Mouse (Mus musculus) liver, adult 2 months (tissue): ENCODE measurements around the gene Sgcd. TPM values are rescaled to one million over a fixed set of nuclear protein-coding genes. Genes with fewer than 3 reads are reported as not detected.

ENCODE experiments used
- DNase-seq: peaks from one replicate; pipeline ENCODE4 v3.0.0-alpha.2; 2011; ENCODE audit warnings: low read depth, low spot score; ENCODE audit errors: extremely low read depth
- H3K27ac ChIP-seq: fragments of 200-500 bp; replicated peaks from 2 replicates; pipeline ENCODE4 v1.5.1; 2012; ENCODE audit warnings: low read depth, mild to moderate bottlenecking, control low read depth, inconsistent platforms, low read length; ENCODE audit not compliant: insufficient read depth
- H3K27me3 ChIP-seq: fragments of 200-500 bp; 2 replicates; pipeline ENCODE4 v1.6.1; 2012; ENCODE audit warnings: mild to moderate bottlenecking, moderate library complexity, low read length, inconsistent platforms; ENCODE audit not compliant: control insufficient read depth, insufficient read depth
- H3K36me3 ChIP-seq: fragments of 200-500 bp; 2 replicates; pipeline ENCODE4 v1.6.1; 2012; ENCODE audit warnings: low read length, inconsistent platforms; ENCODE audit not compliant: control insufficient read depth, insufficient read depth
- H3K4me1 ChIP-seq: fragments of 200-500 bp; 2 replicates; pipeline ENCODE4 v1.6.1; 2011; ENCODE audit warnings: low read length; ENCODE audit not compliant: control insufficient read depth, insufficient read depth
- H3K4me3 ChIP-seq: fragments of 200-500 bp; 2 replicates; pipeline ENCODE4 v1.5.1; 2011; ENCODE audit warnings: low read depth, mild to moderate bottlenecking, control low read depth, low read length, moderate library complexity; ENCODE audit not compliant: insufficient read depth
- H3K79me2 ChIP-seq: fragments of 200-500 bp; 2 replicates; pipeline ENCODE4 v1.6.1; 2012; ENCODE audit warnings: inconsistent platforms, mild to moderate bottlenecking, low read length, moderate library complexity; ENCODE audit not compliant: control insufficient read depth, insufficient read depth
- H3K9ac ChIP-seq: fragments of 200-500 bp; 2 replicates; pipeline ENCODE4 v1.6.1; 2012; ENCODE audit warnings: low read depth, mild to moderate bottlenecking, control low read depth, inconsistent platforms, low read length
- CTCF ChIP-seq: fragments of 200-500 bp; IDR thresholded peaks from 2 replicates; pipeline ENCODE4 v1.5.1; 2011; ENCODE audit warnings: low read depth, low read length, control low read depth
- POLR2A ChIP-seq: fragments of 200-500 bp; IDR thresholded peaks from 2 replicates; pipeline ENCODE4 v1.6.1; 2011; ENCODE audit warnings: low read length, control low read depth; ENCODE audit not compliant: insufficient read depth; ENCODE audit errors: extremely low read depth
- WGBS: fragments of 180-500 bp; shearing (Covaris S2); methylation state at CpG from one replicate; pipeline ENCODE4 v1.1.7; 2018; 5-methylcytosine and 5-hydroxymethylcytosine counted together
- polyA plus RNA-seq: library from polyadenylated mRNA; depleted of rRNA; stranded (reverse); fragments of >200 nt; gene quantifications from 2 replicates; pipeline ENCODE4 v1.2.3, GENCODE M21; 2012
- total RNA-seq: library from RNA; depleted of rRNA; stranded (reverse); fragments of >200 nt; gene quantifications from 2 replicates; pipeline ENCODE4 v1.2.3, GENCODE M21; 2014

Sgcd gene
- total and polyA plus RNA-seq, 2 experiments: 0.37 TPM; not detected in 1

GRCm38 (mm10) chr11:47917616-47918015, 71.2 kb downstream of the Sgcd start:
- H3K27ac ChIP-seq: no peak overlapping the region
- WGBS: 71% methylated on average over 2 of the region's 2 CpGs
- no peak overlapping the region for H3K9ac ChIP-seq
- DNase-seq: no peak
- H3K4me1 ChIP-seq: no peaks in the 10 kb centered on the region
- H3K4me3 ChIP-seq: no peak overlapping the region
- H3K36me3 ChIP-seq: no peaks in the 10 kb centered on the region
- TF ChIP-seq POLR2A (no peak), CTCF (no peak)
- no peaks in the 10 kb centered on the region for H3K79me2 ChIP-seq
- H3K27me3 ChIP-seq: no peaks in the 10 kb centered on the region

- no peak for DNase-seq
- H3K4me1 ChIP-seq: no peaks in the 10 kb centered on the region
- H3K79me2 ChIP-seq: no peaks in the 10 kb centered on the region
- H3K4me3 ChIP-seq: no peak overlapping the region
- 95% methylated on average over 3 of the region's 3 CpGs for WGBS
- H3K9ac ChIP-seq: no peak overlapping the region
- H3K27me3 ChIP-seq: no peaks in the 10 kb centered on the region
- no peak for TF ChIP-seq POLR2A
- no peak for TF ChIP-seq CTCF
- H3K27ac ChIP-seq: no peak overlapping the region
- no peaks in the 10 kb centered on the region for H3K36me3 ChIP-seq
Observed at GRCm38 (mm10) chr11:47891617-47892172, 97.1 kb downstream of the Sgcd start.

- H3K79me2 ChIP-seq: no peaks in the 10 kb centered on the region
- no peak overlapping the region for H3K4me3 ChIP-seq
- H3K27me3 ChIP-seq: no peaks in the 10 kb centered on the region
- no peaks in the 10 kb centered on the region for H3K36me3 ChIP-seq
- no peak overlapping the region for H3K27ac ChIP-seq
- WGBS: 49% methylated on average over 2 of the region's 2 CpGs
- H3K4me1 ChIP-seq: no peaks in the 10 kb centered on the region
- no peak for TF ChIP-seq CTCF
- TF ChIP-seq POLR2A: no peak
- no peak for DNase-seq
- no peak overlapping the region for H3K9ac ChIP-seq
Observed at GRCm38 (mm10) chr11:47890315-47890714, 98.5 kb downstream of the Sgcd start.

- H3K27me3 ChIP-seq: no peaks in the 10 kb centered on the region
- DNase-seq: no peak
- H3K4me1 ChIP-seq: no peaks in the 10 kb centered on the region
- H3K27ac ChIP-seq: no peak overlapping the region
- H3K9ac ChIP-seq: no peak overlapping the region
- H3K79me2 ChIP-seq: no peaks in the 10 kb centered on the region
- no peaks in the 10 kb centered on the region for H3K36me3 ChIP-seq
- TF ChIP-seq CTCF (no peak), POLR2A (no peak)
- no peak overlapping the region for H3K4me3 ChIP-seq
- 50% methylated on average over 3 of the region's 3 CpGs for WGBS
Observed at GRCm38 (mm10) chr11:47885310-47885709, 103.5 kb downstream of the Sgcd start.

- no peak overlapping the region for H3K4me3 ChIP-seq
- H3K27ac ChIP-seq: no peak overlapping the region
- H3K9ac ChIP-seq: no peak overlapping the region
- no peaks in the 10 kb centered on the region for H3K4me1 ChIP-seq
- WGBS: 68% methylated on average over 1 of the region's 1 CpGs
- H3K36me3 ChIP-seq: no peaks in the 10 kb centered on the region
- no peaks in the 10 kb centered on the region; the same call in 1 of the 2 replicates for H3K27me3 ChIP-seq
- TF ChIP-seq CTCF: no peak
- DNase-seq: no peak
- no peaks in the 10 kb centered on the region for H3K79me2 ChIP-seq
Observed at GRCm38 (mm10) chr11:47883545-47883944, 105.2 kb downstream of the Sgcd start.

- H3K4me1 ChIP-seq: no peaks in the 10 kb centered on the region
- 66% methylated on average over 5 of the region's 5 CpGs for WGBS
- no peak for DNase-seq
- TF ChIP-seq POLR2A (no peak), CTCF (no peak)
- H3K27ac ChIP-seq: no peak overlapping the region
- no peaks in the 10 kb centered on the region; the same call in 1 of the 2 replicates for H3K27me3 ChIP-seq
- no peaks in the 10 kb centered on the region for H3K79me2 ChIP-seq
- H3K36me3 ChIP-seq: no peaks in the 10 kb centered on the region
- H3K9ac ChIP-seq: no peak overlapping the region
- no peak overlapping the region for H3K4me3 ChIP-seq
Observed at GRCm38 (mm10) chr11:47876633-47877170, 112.1 kb downstream of the Sgcd start.
